Mouse (Mus musculus): ENCODE measurements around the gene Iqschfp.

The Iqschfp gene

GRCm38 (mm10) chr3:68202162-68202902 lies 310.3 kb downstream of the Iqschfp start:
- DNase-seq (ENCODE audit: low spot score in 2 of 2), result no peak

GRCm38 (mm10) chr3:68203934-68204467 lies 312.0 kb downstream of the Iqschfp start:
- no peak for DNase-seq (ENCODE audit: low spot score in 2 of 2)

DNA sequence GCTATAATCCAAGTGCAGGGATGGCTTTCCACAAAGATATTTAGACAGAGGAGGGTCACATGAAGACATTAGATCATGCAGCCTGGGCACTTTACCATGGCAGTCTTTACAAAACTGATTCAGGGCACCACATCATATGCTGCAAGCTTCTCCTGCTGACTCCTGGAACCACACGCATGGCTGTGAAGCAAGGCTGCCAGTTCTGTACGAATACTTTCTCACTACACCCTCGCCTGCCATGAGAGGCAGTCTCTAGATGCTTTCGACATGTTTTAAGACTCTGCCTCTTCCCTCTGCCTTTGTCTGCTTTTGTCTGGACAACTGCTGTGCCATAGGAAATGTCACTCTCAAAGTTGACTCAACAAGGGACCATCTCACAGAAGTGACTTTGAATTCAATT lies 318.4 kb downstream of the Iqschfp start:
- DNase-seq (ENCODE audit: low spot score in 2 of 2), result no peak

GRCm38 (mm10) chr3:68221452-68221851 lies 329.4 kb downstream of the Iqschfp start:
- DNase-seq (ENCODE audit: low spot score in 2 of 2), result no peak

DNA sequence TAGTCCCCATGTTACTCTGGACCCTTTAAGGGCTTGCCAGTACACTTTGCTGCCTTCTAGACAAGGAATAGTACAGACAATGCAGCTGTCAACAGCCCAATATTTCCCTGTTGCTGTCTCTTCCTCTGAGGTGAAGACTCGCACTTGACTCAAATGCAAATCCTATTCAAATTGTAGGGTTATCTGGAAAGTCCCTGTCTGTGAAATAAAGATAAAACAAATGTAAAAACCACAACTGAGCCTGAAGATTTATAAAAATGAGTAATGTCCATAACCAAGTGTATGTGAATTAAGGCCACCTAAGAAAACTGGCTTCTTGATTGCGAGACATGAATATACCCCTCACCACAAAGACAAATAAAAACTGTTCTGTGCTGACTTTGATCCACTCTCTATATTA lies 347.9 kb downstream of the Iqschfp start:
- no peak for DNase-seq (ENCODE audit: low spot score in 2 of 2)

GRCm38 (mm10) chr3:68243239-68243638 lies 351.2 kb downstream of the Iqschfp start:
- no peak for DNase-seq (ENCODE audit: low spot score in 2 of 2)

DNA sequence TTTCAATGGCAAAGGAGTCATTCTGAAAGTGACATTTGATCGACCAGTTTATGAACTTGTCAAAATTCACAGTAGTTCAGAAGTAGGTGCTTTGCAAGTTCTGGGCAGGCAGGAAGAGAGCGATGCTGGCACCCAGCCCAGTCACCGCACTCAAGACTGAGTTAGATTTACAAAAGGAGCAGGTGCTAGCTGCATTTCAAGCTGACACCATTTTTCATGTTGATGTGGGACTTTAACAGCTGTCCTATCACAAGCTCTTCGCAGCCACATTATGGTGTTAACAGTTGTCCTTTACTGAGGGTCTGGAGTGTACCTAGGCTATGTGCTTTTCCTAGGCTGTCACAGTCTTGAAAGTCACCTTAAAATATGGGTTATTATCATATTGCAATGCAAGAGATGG lies 354.1 kb downstream of the Iqschfp start:
- no peak for DNase-seq (ENCODE audit: low spot score in 2 of 2)

GRCm38 (mm10) chr3:68250589-68250988 lies 358.6 kb downstream of the Iqschfp start:
- no peak for DNase-seq (ENCODE audit: low spot score in 2 of 2)

- no peak for DNase-seq (ENCODE audit: low spot score in 2 of 2)
Observed at GRCm38 (mm10) chr3:68252335-68252734, 360.3 kb downstream of the Iqschfp start.

GRCm38 (mm10) chr3:68262304-68262703 lies 370.3 kb downstream of the Iqschfp start:
- no peak for DNase-seq (ENCODE audit: low spot score in 2 of 2)

- DNase-seq (ENCODE audit: low spot score in 2 of 2), result no peak
Observed at GRCm38 (mm10) chr3:68267905-68268304, 375.9 kb downstream of the Iqschfp start.

DNA sequence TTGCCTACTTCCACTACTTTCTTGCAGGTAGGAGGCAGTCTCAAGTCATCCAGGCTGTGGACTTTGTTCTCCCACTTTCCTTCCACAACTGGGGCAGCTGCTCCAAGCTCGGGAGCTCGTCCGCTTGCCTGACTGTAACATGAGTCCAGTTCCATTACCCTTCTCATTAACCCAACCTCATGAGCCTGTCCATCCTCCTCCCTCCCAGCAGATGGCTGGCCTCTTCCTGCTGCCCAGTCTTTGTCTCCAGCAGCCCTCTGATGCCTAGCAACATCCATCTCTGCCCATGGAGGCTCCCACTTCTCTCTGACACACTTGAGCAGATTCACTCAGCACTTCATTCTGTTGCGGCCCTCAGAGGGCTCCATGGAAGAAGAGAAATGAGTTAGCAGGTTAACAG lies 377.2 kb downstream of the Iqschfp start:
- no peak for DNase-seq (ENCODE audit: low spot score in 2 of 2)

DNA sequence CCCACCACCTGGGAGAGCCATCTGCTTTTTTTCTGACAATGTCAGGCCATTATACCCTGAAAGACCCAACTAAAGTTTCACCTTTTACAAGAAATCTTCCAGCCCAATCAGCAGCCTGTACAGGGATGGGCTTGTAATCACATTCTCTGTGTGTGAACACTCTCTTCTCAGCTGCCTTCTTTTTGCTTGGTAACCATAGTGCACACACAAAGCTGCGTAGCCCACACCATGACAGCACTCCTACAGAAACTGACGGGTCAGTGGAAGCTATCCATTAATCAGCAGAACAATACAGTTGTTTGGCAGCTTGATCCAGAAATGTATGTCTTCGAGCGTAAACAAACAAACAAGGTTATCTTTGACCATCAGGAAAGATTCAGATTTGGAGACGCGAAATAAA lies 378.2 kb downstream of the Iqschfp start:
- no peak for DNase-seq (ENCODE audit: low spot score in 2 of 2)

- no peak for DNase-seq (ENCODE audit: low spot score in 2 of 2)
Observed at GRCm38 (mm10) chr3:68271457-68271856, 379.4 kb downstream of the Iqschfp start.

DNA sequence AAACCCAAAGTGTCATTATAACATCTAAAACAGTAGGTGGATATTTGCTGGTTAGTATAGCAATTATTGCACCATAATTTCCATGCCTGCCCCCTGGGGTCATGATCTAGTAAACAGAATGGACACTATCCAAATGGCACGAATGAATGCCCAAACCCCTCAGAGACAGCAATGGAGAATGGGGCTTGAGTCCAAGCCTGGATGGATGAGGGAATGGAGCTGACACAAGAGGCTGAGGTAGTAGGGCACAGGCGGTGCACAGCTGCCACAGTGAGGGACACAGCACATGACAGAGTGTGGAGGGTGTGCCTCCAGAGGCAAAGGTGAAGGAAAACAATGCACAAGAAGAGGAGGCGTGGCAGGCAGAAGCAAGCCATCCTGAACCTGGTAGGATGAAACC lies 379.8 kb downstream of the Iqschfp start:
- DNase-seq (ENCODE audit: low spot score in 2 of 2), result no peak

DNA sequence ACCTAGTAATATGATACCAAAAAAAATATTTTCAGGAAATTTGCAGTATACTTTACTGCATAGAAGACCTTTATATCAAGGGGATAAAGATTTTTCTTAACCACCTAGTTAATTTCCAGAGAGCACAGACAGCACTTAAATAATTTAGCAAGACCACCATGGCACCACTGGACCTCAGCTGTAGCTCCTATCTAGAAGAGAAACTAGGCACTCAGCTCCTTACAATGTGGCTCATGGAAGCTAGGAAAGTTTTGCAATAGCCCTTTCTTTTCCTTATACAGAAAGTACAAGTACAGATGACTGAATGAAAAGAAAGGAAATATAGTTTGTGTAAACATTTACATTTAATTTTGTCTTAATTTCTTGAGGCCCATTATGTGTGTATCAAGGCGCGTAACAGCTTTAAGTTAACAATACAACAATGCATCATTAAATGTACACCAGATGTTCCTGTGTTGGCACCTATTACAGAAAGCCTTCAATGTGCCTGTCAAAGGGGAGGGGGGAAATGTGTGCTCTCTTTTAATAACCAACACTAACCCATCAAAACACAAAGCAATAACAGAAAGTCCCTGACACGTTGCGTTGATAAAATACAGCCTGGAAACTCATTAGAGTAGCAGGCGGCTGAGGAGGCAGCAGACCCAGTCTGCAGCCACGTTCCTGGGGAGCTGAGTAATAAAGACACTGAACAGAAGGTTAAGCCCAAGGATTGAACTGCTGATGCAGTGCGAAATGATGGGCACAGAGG lies 391.0 kb downstream of the Iqschfp start:
- DNase-seq (ENCODE audit: low spot score in 2 of 2), result no peak

GRCm38 (mm10) chr3:68283595-68283991 lies 391.6 kb downstream of the Iqschfp start:
- DNase-seq (ENCODE audit: low spot score in 2 of 2), result no peak

GRCm38 (mm10) chr3:68284500-68284899 lies 392.5 kb downstream of the Iqschfp start:
- no peak for DNase-seq (ENCODE audit: low spot score in 2 of 2)

GRCm38 (mm10) chr3:68296752-68297151 lies 404.7 kb downstream of the Iqschfp start:
- no peak for DNase-seq (ENCODE audit: low spot score in 2 of 2)

GRCm38 (mm10) chr3:68305647-68306046 lies 413.6 kb downstream of the Iqschfp start:
- no peak for DNase-seq (ENCODE audit: low spot score in 2 of 2)

GRCm38 (mm10) chr3:68306726-68307125 lies 414.7 kb downstream of the Iqschfp start:
- no peak for DNase-seq (ENCODE audit: low spot score in 2 of 2)

- no peak for DNase-seq (ENCODE audit: low spot score in 2 of 2)
Observed at GRCm38 (mm10) chr3:68325575-68325974, 433.5 kb downstream of the Iqschfp start.

DNA sequence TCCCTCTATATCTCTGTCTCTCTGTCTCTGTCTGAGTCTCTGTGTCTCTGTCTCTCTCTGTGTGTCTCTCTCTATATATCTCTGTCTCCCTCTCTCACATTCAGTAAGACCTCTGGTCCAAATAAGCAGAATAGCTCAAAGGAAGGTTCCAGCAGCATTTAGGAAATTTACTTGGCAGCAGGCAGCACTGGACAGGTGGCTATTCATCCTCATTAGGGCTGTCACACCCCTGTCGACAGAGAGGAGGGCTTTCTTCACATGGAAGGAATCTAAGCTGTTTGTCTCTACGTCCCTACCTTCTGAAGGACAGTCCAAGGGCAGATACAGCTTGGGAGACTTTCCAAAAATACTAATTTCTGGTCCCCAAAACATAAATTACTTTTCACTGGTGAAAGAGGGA lies 440.5 kb downstream of the Iqschfp start:
- no peak for DNase-seq (ENCODE audit: low spot score in 2 of 2)
